In genomic region chr7:138215177-138215830, GRCm38 (mm10) we compare ENCODE assay signal across 10 mouse cellular contexts.
DNase-seq lines count a peak whose midpoint lies in the region; ATAC-seq and TF ChIP-seq lines count a peak whose summit lies in the region.
"Had no signal": no experiment of that assay in that cellular context is flagged by ENCODE, and none has a peak within 500 bp of the region (broad histone marks: within the 10 kb centered on the region; RNA-seq: fewer than 3 reads in every experiment).

No protein-coding gene starts in this region.

- intact Hi-C loops in heart, postnatal 25 days (cut with DNase I): no loop called here

- ATAC-seq in megakaryocyte, adult 5-6 weeks (ENCODE audit: poor library complexity, severe bottlenecking): peak; percentile 57

- WGBS in forebrain, embryonic 10.5 days: 62% methylated on average over 15 of the region's 15 CpGs

- no peak overlapping the region for H3K27ac ChIP-seq in layer of hippocampus, adult 2 months
- 0 out of 2 replicates have a peak overlapping the region, but pooled peaks have one; percentile 1 for H3K27ac ChIP-seq in forebrain, embryonic 10.5 days
- H3K27ac ChIP-seq: embryonic facial prominence, embryonic 13.5 days had no signal

- H3K4me3 ChIP-seq in layer of hippocampus, adult 2 months: no peak overlapping the region
- no peak overlapping the region for H3K4me3 ChIP-seq in forebrain, embryonic 10.5 days
- H3K4me3 ChIP-seq: embryonic facial prominence, embryonic 13.5 days had no signal

- H3K4me1 ChIP-seq in forebrain, embryonic 10.5 days: peaks cover 37% of the 10 kb centered on the region

- no peaks in the 10 kb centered on the region for H3K9me3 ChIP-seq in forebrain, embryonic 10.5 days
- H3K9me3 ChIP-seq: embryonic facial prominence, embryonic 13.5 days had no signal

- no peaks in the 10 kb centered on the region for H3K27me3 ChIP-seq in forebrain, embryonic 10.5 days (ENCODE audit: poor library complexity, severe bottlenecking)
- H3K27me3 ChIP-seq: embryonic facial prominence, embryonic 13.5 days had no signal

- no peaks in the 10 kb centered on the region for H3K36me3 ChIP-seq in forebrain, embryonic 10.5 days (replicated peaks)
- H3K36me3 ChIP-seq: embryonic facial prominence, embryonic 13.5 days had no signal

- TF ChIP-seq POLR2A in brain, embryonic 14.5 days (IDR thresholded peaks at IDR 0.05; ENCODE audit: borderline replicate concordance, extremely low read depth, insufficient read depth, insufficient read length, poor library complexity, severe bottlenecking): no peak

- TF ChIP-seq CTCF in layer of hippocampus, adult 2 months (conservative IDR thresholded peaks at IDR 0.05): no peak
- no peak for TF ChIP-seq CTCF in brain, embryonic 14.5 days (IDR thresholded peaks at IDR 0.05; ENCODE audit: borderline replicate concordance, extremely low read depth, insufficient read depth, insufficient read length)

- DNase-seq in layer of hippocampus, postnatal 10 days (ENCODE audit: low spot score in 2 of 2): peak; percentile 10 to 25
- no peak for DNase-seq in layer of hippocampus, adult 2 months (ENCODE audit: low spot score in 2 of 2)
- peak; percentile 72 for DNase-seq in brain, embryonic 14.5 days (ENCODE audit: low read depth)
- peak; percentile 16 for DNase-seq in forebrain, embryonic 10.5 days (ENCODE audit: extremely low spot score, low spot score)
- no peak for DNase-seq in heart, postnatal 25 days (ENCODE audit: low spot score)
- no peak for DNase-seq in natural killer cell, adult 2 months (ENCODE audit: low spot score in 2 of 2)
- DNase-seq: heart, adult 11 months; kidney, postnatal 10 days had no signal

Comparison
In these comparisons a context has a peak if more than half of its experiments do, and no peak if none do; other contexts are left out.
1. DNase-seq: peak in layer of hippocampus, postnatal 10 days (2 of 2), brain, embryonic 14.5 days (single experiment) and forebrain, embryonic 10.5 days (single experiment); none in layer of hippocampus, adult 2 months (0 of 2), heart, postnatal 25 days (single experiment) and natural killer cell, adult 2 months (0 of 2).